Mouse (Mus musculus) forebrain, postnatal 0 days (tissue): ENCODE data around the gene Mapk8ip3. TPM values are rescaled to one million over a fixed set of nuclear protein-coding genes. Genes with fewer than 3 reads are reported as not detected.

Experiments used
- ATAC-seq: fragments of 200-750 bp; cut with Nextera tagmentation; 2 replicates; pipeline ENCODE4 v1.8.0; 2017; ENCODE audit warnings: mild to moderate bottlenecking, moderate library complexity
- DNase-seq: peaks from one replicate; pipeline ENCODE4 v3.0.0-alpha.2; 2015
- H3K27ac ChIP-seq: fragments of 300-500 bp; sonication (generic); 2 replicates; pipeline ENCODE4 v1.5.1; 2014; ENCODE audit warnings: low read depth, mild to moderate bottlenecking, antibody characterized with exemption, low read length, moderate library complexity, mixed read lengths
- H3K27me3 ChIP-seq: fragments of 300-500 bp; sonication (generic); 2 replicates; pipeline ENCODE4 v1.6.1; 2014; ENCODE audit warnings: mild to moderate bottlenecking, low read length, mixed read lengths; ENCODE audit not compliant: insufficient read depth
- H3K36me3 ChIP-seq: fragments of 300-500 bp; sonication (generic); 2 replicates; pipeline ENCODE4 v1.6.1; 2014; ENCODE audit warnings: mild to moderate bottlenecking, moderate library complexity; ENCODE audit not compliant: insufficient read depth
- H3K4me1 ChIP-seq: fragments of 300-500 bp; sonication (generic); 2 replicates; pipeline ENCODE4 v1.6.1; 2014; ENCODE audit warnings: antibody characterized with exemption; ENCODE audit not compliant: insufficient read depth
- H3K4me2 ChIP-seq: fragments of 300-500 bp; sonication (generic); 2 replicates; pipeline ENCODE4 v1.6.1; 2014; ENCODE audit warnings: low read depth, mild to moderate bottlenecking, moderate library complexity
- H3K4me3 ChIP-seq: fragments of 300-500 bp; sonication (generic); 2 replicates; pipeline ENCODE4 v1.5.1; 2014; ENCODE audit warnings: low read depth, low read length, mixed read lengths
- H3K9ac ChIP-seq: fragments of 300-500 bp; sonication (generic); 2 replicates; pipeline ENCODE4 v1.6.1; 2014; ENCODE audit warnings: mild to moderate bottlenecking
- H3K9me3 ChIP-seq: fragments of 300-500 bp; sonication (generic); 2 replicates; pipeline ENCODE4 v1.6.1; 2016; ENCODE audit warnings: low read length
- CTCF ChIP-seq: sonication (generic); IDR thresholded peaks from 2 replicates; pipeline ENCODE4 v1.5.1; 2016; ENCODE audit warnings: antibody characterized with exemption, control low read depth, low read depth
- WGBS: fragments of 180-500 bp; shearing (Covaris S2); extraction: QIAGEN DNeasy Blood & Tissue Kit; methylation state at CpG from one replicate; pipeline ENCODE4 v1.1.7; 2014; 5-methylcytosine and 5-hydroxymethylcytosine counted together
- polyA plus RNA-seq: library from polyadenylated mRNA; unstranded; fragments of >200 nt; fragmentation: Nextera tagmentation; extraction: Ambion mirVana; gene quantifications from 2 replicates; pipeline ENCODE4 v1.2.1, GENCODE M21; 2015
- total RNA-seq: library from RNA; depleted of rRNA; stranded (reverse); fragments of >200 nt; gene quantifications from 2 replicates; pipeline ENCODE4 v1.2.3, GENCODE M21; 2014

Gene Mapk8ip3
- total and polyA plus RNA-seq, 2 experiments from 2014 or later = 65.1 to 151 TPM

DNA sequence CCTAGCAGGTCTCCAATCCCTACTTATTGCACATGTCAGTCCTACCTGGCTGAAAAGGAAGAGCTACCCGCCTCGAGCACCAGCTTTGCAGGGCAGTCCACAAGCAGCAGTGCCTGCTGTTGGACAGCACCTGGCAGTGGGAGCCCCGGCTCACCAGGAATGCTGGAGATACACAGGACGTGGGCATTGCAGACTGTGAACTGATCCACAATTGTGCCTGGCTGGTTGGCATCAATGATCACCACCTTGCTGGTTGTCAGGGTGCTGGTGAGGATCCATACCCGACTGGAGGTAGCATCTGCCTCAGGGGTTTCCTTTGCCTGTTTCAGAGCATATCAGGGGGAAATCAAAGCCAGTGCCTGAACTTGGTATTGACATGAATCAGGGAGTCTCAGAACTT lies 34.7 kb downstream of the Mapk8ip3 start:
- H3K36me3 ChIP-seq = peaks cover 97% of the 10 kb centered on the region
- no peak for ATAC-seq
- H3K27ac ChIP-seq = no peak overlapping the region
- TF ChIP-seq CTCF = no peak
- H3K27me3 ChIP-seq = no peaks in the 10 kb centered on the region
- H3K9ac ChIP-seq = no peak overlapping the region
- WGBS = 92% methylated on average over 5 of the region's 5 CpGs
- no peak for DNase-seq
- peaks cover 2% of the 10 kb centered on the region; the same call in 1 of the 2 replicates for H3K4me1 ChIP-seq
- no peaks in the 10 kb centered on the region for H3K9me3 ChIP-seq
- H3K4me2 ChIP-seq = no peak overlapping the region
- H3K4me3 ChIP-seq = no peak overlapping the region

DNA sequence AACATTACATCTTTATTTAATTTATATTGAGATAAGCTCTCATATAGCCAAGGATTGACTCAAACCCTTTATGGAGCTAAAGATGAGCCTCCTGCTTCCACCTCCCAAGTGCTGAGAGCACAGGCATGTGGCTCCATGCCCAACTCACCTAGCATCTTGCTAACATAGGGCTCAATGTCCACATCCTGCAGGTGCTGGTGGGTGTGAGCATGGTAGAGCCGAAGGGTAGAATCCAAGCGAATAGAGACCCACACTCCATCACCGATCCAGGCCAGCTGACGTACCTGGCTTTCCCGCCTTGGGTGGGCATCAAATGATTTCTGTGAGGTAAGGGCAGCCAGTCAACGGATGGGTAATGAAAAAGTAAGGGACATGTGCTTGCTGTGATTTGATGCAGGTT lies 36.8 kb downstream of the Mapk8ip3 start:
- WGBS = 96% methylated on average over 6 of the region's 6 CpGs
- no peak overlapping the region for H3K4me3 ChIP-seq

DNA sequence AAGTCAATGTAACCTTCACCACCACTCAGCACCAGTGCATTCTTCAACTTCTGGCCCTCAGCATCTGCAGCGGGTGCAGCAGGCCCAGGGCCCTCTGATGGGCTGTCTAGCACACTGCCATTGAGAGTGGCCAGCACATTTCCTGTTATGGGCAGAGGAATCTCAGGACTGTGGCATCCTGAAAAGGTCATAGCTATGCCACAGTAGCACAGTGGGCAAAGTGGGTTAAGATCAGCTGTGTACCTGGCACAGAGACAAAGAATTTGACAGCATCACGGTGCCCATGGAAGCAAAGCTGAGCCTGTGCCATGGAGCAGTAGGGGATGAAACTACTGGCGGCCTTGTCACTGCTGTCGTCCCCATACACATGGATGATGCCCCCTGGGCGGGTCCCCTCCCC lies 37.6 kb downstream of the Mapk8ip3 start:
- peaks cover 13% of the 10 kb centered on the region for H3K4me1 ChIP-seq
- no peak for DNase-seq
- no peak overlapping the region for H3K4me2 ChIP-seq
- H3K27ac ChIP-seq = no peak overlapping the region
- no peaks in the 10 kb centered on the region for H3K9me3 ChIP-seq
- H3K36me3 ChIP-seq = peaks cover 67% of the 10 kb centered on the region
- no peak overlapping the region for H3K4me3 ChIP-seq
- no peak for ATAC-seq
- WGBS = 75% methylated on average over 5 of the region's 5 CpGs
- no peak overlapping the region for H3K9ac ChIP-seq
- TF ChIP-seq CTCF = no peak
- no peaks in the 10 kb centered on the region for H3K27me3 ChIP-seq

More for the DNA sequence above, 36.8 kb downstream of the Mapk8ip3 start:
- Histone ChIP-seq H3K4me1 (peaks cover 11% of the 10 kb centered on the region), H3K9ac (no peak overlapping the region), H3K27me3 (no peaks in the 10 kb centered on the region), H3K9me3 (no peaks in the 10 kb centered on the region), H3K36me3 (peaks cover 76% of the 10 kb centered on the region), H3K27ac (no peak overlapping the region), H3K4me2 (no peak overlapping the region)
- ATAC-seq (no peak), DNase-seq (no peak)
- no peak for TF ChIP-seq CTCF

DNA sequence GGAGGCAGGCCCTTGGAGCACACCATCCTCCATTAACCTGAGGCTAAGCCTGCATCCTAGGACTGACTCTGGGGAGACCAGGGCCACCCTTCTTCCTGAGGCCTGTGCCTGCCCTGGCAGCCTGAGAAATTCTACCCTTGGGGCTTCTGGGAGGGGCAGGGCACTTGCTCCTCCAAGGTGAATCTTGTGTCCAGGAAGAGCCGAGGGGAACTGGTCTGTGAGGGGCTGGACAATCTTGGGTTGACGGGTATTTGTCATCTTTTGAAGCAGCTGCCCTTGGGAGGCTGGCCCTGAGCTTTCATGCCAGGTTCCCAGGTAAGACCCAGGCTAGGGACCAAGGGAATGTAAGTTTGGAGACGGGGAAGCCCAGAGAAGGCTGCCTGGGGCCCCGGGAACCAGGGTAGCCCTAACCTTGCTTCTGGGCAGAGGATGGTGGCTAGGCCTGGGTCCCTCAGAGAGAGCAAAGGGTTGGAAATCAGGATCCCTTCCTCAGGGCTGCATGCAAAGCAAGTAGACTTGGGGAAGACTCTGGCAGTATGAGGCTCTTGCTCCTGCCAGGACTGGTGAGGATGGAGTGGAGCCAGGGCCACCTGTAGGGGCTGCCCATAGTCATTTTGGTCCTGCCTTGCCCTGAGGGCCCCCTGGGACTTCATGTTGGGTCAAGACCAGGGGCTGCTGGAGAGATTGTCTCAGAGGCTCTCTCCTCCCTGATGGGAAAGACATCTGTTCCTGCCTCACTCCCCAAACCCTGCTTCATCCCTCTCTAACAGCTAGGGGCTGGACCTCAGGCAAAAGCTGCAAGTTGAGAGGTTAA lies 38.5 kb downstream of the Mapk8ip3 start:
- Histone ChIP-seq H3K27me3 (no peaks in the 10 kb centered on the region), H3K36me3 (peaks cover 64% of the 10 kb centered on the region), H3K9me3 (no peaks in the 10 kb centered on the region), H3K4me3 (no peak overlapping the region), H3K27ac (no peak overlapping the region), H3K4me2 (no peak overlapping the region), H3K4me1 (peaks cover 20% of the 10 kb centered on the region), H3K9ac (no peak overlapping the region)
- no peak for TF ChIP-seq CTCF
- ATAC-seq (no peak), DNase-seq (no peak)
- 79% methylated on average over 4 of the region's 4 CpGs for WGBS

DNA sequence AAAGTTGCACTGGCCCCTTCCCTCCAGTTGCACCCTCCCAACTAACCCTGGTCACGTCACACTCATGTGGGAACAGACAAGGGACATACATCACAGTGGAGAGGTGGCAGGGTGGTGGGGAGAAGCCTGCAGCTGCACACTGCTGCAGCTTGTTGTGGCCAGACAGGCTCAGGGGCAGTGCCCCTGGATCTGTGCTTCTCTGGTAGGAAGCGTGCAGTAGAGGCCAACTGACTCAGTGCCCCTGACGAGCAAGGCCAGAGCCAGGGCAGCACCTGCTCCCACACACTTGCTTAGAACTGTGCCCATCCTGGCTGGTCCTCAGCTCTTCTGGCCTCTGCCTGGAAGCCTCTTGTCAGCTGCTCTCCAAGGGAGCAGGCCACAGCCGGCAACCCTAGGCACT lies 39.2 kb downstream of the Mapk8ip3 start:
- ATAC-seq (no peak), DNase-seq (no peak)
- no peak for TF ChIP-seq CTCF
- H3K27ac ChIP-seq = no peak overlapping the region
- no peaks in the 10 kb centered on the region for H3K27me3 ChIP-seq
- peaks cover 64% of the 10 kb centered on the region for H3K36me3 ChIP-seq
- no peaks in the 10 kb centered on the region for H3K9me3 ChIP-seq
- H3K4me1 ChIP-seq = peaks cover 20% of the 10 kb centered on the region
- 78% methylated on average over 4 of the region's 4 CpGs for WGBS
- 0 out of 2 replicates have a peak overlapping the region, but pooled peaks have one; percentile 14 for H3K9ac ChIP-seq
- no peak overlapping the region for H3K4me3 ChIP-seq
- peak overlapping the region; percentile 97 for H3K4me2 ChIP-seq

DNA sequence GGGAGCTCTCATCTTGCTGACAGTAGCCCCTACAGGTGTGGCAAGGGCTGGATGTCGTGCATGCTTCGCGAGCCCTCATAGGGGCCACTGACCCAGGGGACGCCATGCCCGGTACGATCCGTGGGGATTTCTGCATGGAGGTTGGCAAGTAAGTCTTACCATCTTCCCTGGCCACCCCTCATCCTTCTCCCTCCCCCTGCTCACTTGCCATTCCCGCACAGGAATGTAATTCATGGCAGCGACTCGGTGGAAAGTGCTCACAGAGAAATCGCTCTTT lies 39.8 kb downstream of the Mapk8ip3 start:
- Histone ChIP-seq H3K27me3 (no peaks in the 10 kb centered on the region), H3K4me1 (peaks cover 20% of the 10 kb centered on the region), H3K9me3 (no peaks in the 10 kb centered on the region), H3K4me3 (peak overlapping the region; percentile 77), H3K4me2 (peak overlapping the region; percentile 97), H3K27ac (peak overlapping the region; percentile 90), H3K9ac (peak overlapping the region; percentile 91), H3K36me3 (peaks cover 64% of the 10 kb centered on the region)
- ATAC-seq (no peak), DNase-seq (no peak)
- TF ChIP-seq CTCF = no peak
- 36% methylated on average over 11 of the region's 11 CpGs for WGBS

DNA sequence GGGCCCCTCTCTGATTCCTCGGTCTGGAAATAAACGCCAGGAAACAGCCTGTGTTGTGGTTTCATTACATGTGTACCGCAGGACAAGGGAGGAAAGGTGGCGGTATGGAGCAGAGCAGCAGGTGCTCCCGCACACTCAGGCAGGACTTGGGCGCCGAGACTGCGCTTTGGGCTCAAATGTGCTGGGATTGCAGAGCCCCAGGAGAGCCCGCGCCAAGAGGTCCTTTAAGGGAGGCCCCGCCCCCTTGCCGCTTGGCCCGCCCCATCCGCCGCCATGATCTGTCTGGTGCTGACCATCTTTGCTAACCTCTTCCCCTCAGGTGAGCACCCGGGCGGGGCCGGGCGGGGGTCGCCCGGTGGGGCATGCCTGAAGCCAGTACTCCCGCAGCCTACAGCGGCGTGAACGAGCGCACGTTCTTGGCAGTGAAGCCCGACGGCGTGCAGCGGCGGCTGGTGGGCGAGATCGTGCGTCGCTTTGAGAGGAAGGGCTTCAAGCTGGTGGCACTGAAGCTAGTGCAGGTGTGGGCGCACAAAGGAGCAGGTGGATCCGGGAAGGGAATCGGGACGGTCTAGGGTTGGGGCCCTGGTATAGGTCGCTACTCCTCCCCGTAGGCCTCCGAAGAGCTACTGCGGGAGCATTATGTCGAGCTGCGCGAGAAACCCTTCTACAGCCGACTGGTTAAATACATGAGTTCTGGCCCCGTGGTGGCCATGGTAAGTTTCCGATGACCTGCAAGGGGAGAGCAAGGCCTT lies 40.4 kb downstream of the Mapk8ip3 start, which contains the start of gene Nme3:
TSS of gene Nme3 (plus strand) at position 260 of the 752 bp plus-strand sequence.
- H3K27ac ChIP-seq = peak within 1 kb of the TSS; percentile 90
- peak within 1 kb of the TSS; percentile 91 for H3K9ac ChIP-seq
- DNase-seq = peak; percentile 74
- H3K9me3 ChIP-seq = no peaks in the 10 kb centered on the region
- WGBS = 2% methylated on average over 50 of the region's 50 CpGs
- H3K4me3 ChIP-seq = peak within 1 kb of the TSS; percentile 77
- no peaks in the 10 kb centered on the region for H3K27me3 ChIP-seq
- H3K4me1 ChIP-seq = peaks cover 20% of the 10 kb centered on the region
- peaks cover 64% of the 10 kb centered on the region for H3K36me3 ChIP-seq
- peak; percentile 69 for ATAC-seq
- peak within 1 kb of the TSS; percentile 97 for H3K4me2 ChIP-seq
- peak; percentile 49 for TF ChIP-seq CTCF
